Mouse (Mus musculus): ENCODE results near the gene Arhgef7. TPM values are rescaled to one million over a fixed set of nuclear protein-coding genes. Genes with fewer than 3 reads are reported as not detected.

Arhgef7 gene
- total RNA-seq, 1 experiment = 33.0 TPM

DNA sequence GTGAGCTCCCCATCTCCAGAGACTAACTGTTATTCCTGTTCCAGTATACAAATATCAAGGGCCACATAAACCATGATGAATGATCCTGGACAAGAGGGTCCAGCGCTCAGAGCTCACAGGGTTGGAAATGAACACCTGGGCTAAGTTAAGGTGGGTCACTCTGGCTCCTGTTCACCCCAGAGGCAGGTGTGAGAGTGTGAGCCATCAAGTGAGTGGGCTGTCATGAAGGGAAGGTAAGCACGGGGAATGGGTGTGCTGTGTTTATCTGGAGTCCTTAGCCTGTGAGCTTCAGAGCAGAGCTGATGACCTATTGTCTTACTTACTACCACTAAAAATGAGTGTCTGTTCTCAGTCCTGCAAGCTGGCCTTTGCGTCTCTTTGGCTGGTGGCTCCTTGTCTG, 157.1 kb downstream of the Arhgef7 start:
- no peak overlapping the region for H3K9ac ChIP-seq (ENCODE audit: insufficient read depth, low read depth, low read length, poor library complexity, severe bottlenecking)
- in situ Hi-C loops (cut with MboI; ENCODE audit: low sequenced_read_pairs in 2 of 2, unreplicated experiment in 2 of 2) = no loop called here

More for the DNA sequence above, 157.1 kb downstream of the Arhgef7 start:
- DNase-seq (ENCODE audit: low read depth, low spot score) = no peak
- no peak for TF ChIP-seq ZNF384 (IDR thresholded peaks at IDR 0.05; ENCODE audit: low read depth, low read length)
- TF ChIP-seq ZC3H11A (IDR thresholded peaks at IDR 0.05; ENCODE audit: borderline replicate concordance, low read depth, low read length) = no peak
- TF ChIP-seq MAFK (IDR thresholded peaks at IDR 0.05; ENCODE audit: insufficient read depth, low read depth, low read length) = no peak
- TF ChIP-seq CHD2 (IDR thresholded peaks at IDR 0.05; ENCODE audit: low read depth, low read length) = no peak
- TF ChIP-seq HCFC1 (IDR thresholded peaks at IDR 0.05; ENCODE audit: borderline replicate concordance, insufficient read depth, low read length) = no peak
- Histone ChIP-seq H3K4me3 (ENCODE audit: insufficient read depth in 1 of 2, low read depth in 1 of 2, low read length in 2 of 2, poor library complexity in 1 of 2, severe bottlenecking in 1 of 2) (no peak overlapping the region), H3K9me3 (ENCODE audit: control insufficient read depth, insufficient read depth, low read depth, low read length) (peaks cover 1% of the 10 kb centered on the region; the same call in 1 of the 2 replicates), H3K36me3 (ENCODE audit: control insufficient read depth, insufficient read depth, low read length, poor library complexity, severe bottlenecking) (no peaks in the 10 kb centered on the region), H3K27ac (ENCODE audit: insufficient read depth, low read depth, low read length, poor library complexity, severe bottlenecking) (no peak overlapping the region), H3K4me1 (ENCODE audit: control insufficient read depth in 2 of 2, insufficient read depth in 2 of 2, low read length in 2 of 2, poor library complexity in 1 of 2) (no peaks in the 10 kb centered on the region)

Other genes with a start within 250 kb of the Arhgef7 start
- 0.74 and 2.2 TPM in 2 replicates for gene Rab20, start 249.0 kb upstream of the Arhgef7 start, total RNA-seq (2012; rRNA removed)
- gene Naxd, start 230.2 kb upstream of the Arhgef7 start, total RNA-seq (2012; rRNA removed) = 42.7 and 55.2 TPM in 2 replicates
- gene Cars2, start 176.9 kb upstream of the Arhgef7 start, total RNA-seq (2012; rRNA removed) = 34.6 and 50.5 TPM in 2 replicates
- 34.7 and 37.9 TPM in 2 replicates for gene Ing1, start 172.2 kb upstream of the Arhgef7 start, total RNA-seq (2012; rRNA removed)
- 165 and 235 TPM in 2 replicates for gene Ankrd10, start 92.0 kb upstream of the Arhgef7 start, total RNA-seq (2012; rRNA removed)
- gene 1700016D06Rik, start 26.7 kb upstream of the Arhgef7 start, total RNA-seq (2012; rRNA removed) = 0.95 and 2.1 TPM in 2 replicates
- gene Tex29, start 112.8 kb downstream of the Arhgef7 start, total RNA-seq (2012; rRNA removed) = not detected in 2 replicates